Mouse (Mus musculus) small intestine, adult 2 months (tissue): ENCODE results near the gene Cyp2d9.
"Not testable (repeated sequence)": the region's sequence is repeated elsewhere in the genome, so short reads cannot be mapped to it uniquely, and the experiment has no call there.

Source experiments
- CTCF ChIP-seq: fragments of 200-500 bp; IDR thresholded peaks from 2 replicates; pipeline ENCODE4 v1.5.1; 2012; ENCODE audit warnings: low read depth, mild to moderate bottlenecking, control low read depth, inconsistent platforms, low read length, moderate library complexity, mixed read lengths; ENCODE audit not compliant: insufficient replicate concordance, insufficient read length; ENCODE audit errors: extremely low read depth
- POLR2A ChIP-seq: fragments of 200-500 bp; IDR thresholded peaks from 2 replicates; pipeline ENCODE4 v1.6.1; 2012; ENCODE audit warnings: low read depth, mild to moderate bottlenecking, control low read depth, inconsistent platforms, low read length, moderate library complexity

DNA sequence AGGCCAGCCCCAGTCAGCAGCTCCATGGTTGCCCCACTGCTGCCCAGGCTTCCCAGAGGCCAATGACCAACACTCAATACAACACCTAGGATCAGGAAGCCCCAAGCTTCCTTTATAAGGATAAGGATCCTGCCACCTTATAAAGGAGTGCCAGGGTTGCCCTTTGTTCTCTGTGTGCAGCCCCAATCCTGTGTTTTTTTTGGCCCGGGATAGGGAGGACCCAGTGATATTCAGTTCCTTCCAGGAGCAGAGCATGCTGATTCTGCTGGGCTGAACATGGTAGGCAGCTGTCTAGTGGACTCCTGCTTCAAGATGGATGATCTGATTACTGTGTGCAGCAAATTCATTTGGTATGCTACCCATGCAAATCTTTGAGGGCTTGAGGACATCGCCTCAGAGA is 39.3 kb upstream of the Cyp2d9 start, which contains the start of gene Cyp2d11:
- TF ChIP-seq POLR2A, CTCF: not testable (repeated sequence)
